Mouse (Mus musculus): ENCODE measurements around the gene Dpp4. TPM values are rescaled to one million over a fixed set of nuclear protein-coding genes. Genes with fewer than 3 reads are reported as not detected.

Dpp4 gene
- total and polyA plus RNA-seq, 2 experiments from 2014 or later, result 2.2 to 5.4 TPM

- Histone ChIP-seq H3K9me3 (ENCODE audit: low read length) (no peaks in the 10 kb centered on the region), H3K4me3 (ENCODE audit: low read depth, low read length) (no peak overlapping the region), H3K9ac (replicated peaks; ENCODE audit: low read length, poor library complexity, severe bottlenecking) (no peak overlapping the region), H3K4me1 (ENCODE audit: insufficient read depth, low read length) (no peaks in the 10 kb centered on the region), H3K36me3 (ENCODE audit: insufficient read depth, low read length) (no peaks in the 10 kb centered on the region), H3K27ac (ENCODE audit: low read depth, low read length) (no peak overlapping the region), H3K27me3 (ENCODE audit: insufficient read depth, low read length) (no peaks in the 10 kb centered on the region), H3K4me2 (ENCODE audit: low read depth, low read length, poor library complexity, severe bottlenecking) (no peak overlapping the region)
- WGBS, result 83% methylated on average over 6 of the region's 6 CpGs
- ATAC-seq (ENCODE audit: low FRiP score) (no peak), DNase-seq (ENCODE audit: low spot score) (no peak)
- no peak for TF ChIP-seq CTCF (IDR thresholded peaks at IDR 0.05)
Observed at GRCm38 (mm10) chr2:62381756-62382155, 30.3 kb downstream of the Dpp4 start.

GRCm38 (mm10) chr2:62373692-62374091, 38.3 kb downstream of the Dpp4 start:
- ATAC-seq (ENCODE audit: low FRiP score) (no peak), DNase-seq (ENCODE audit: low spot score) (no peak)
- Histone ChIP-seq H3K9ac (replicated peaks; ENCODE audit: low read length, poor library complexity, severe bottlenecking) (no peak overlapping the region), H3K4me2 (ENCODE audit: low read depth, low read length, poor library complexity, severe bottlenecking) (no peak overlapping the region), H3K4me3 (ENCODE audit: low read depth, low read length) (no peak overlapping the region), H3K36me3 (ENCODE audit: insufficient read depth, low read length) (no peaks in the 10 kb centered on the region), H3K27ac (ENCODE audit: low read depth, low read length) (no peak overlapping the region), H3K27me3 (ENCODE audit: insufficient read depth, low read length) (no peaks in the 10 kb centered on the region), H3K9me3 (ENCODE audit: low read length) (no peaks in the 10 kb centered on the region), H3K4me1 (ENCODE audit: insufficient read depth, low read length) (no peaks in the 10 kb centered on the region)
- 73% methylated on average over 11 of the region's 11 CpGs for WGBS
- TF ChIP-seq CTCF (IDR thresholded peaks at IDR 0.05), result no peak

GRCm38 (mm10) chr2:62370048-62370447, 42.0 kb downstream of the Dpp4 start:
- DNase-seq (ENCODE audit: low spot score) (no peak), ATAC-seq (ENCODE audit: low FRiP score) (no peak)
- 70% methylated on average over 2 of the region's 2 CpGs for WGBS
- no peak for TF ChIP-seq CTCF (IDR thresholded peaks at IDR 0.05)
- no peaks in the 10 kb centered on the region for H3K27me3 ChIP-seq (ENCODE audit: insufficient read depth, low read length)
- no peaks in the 10 kb centered on the region for H3K9me3 ChIP-seq (ENCODE audit: low read length)
- no peak overlapping the region for H3K4me3 ChIP-seq (ENCODE audit: low read depth, low read length)
- no peaks in the 10 kb centered on the region for H3K36me3 ChIP-seq (ENCODE audit: insufficient read depth, low read length)
- no peak overlapping the region for H3K9ac ChIP-seq (replicated peaks; ENCODE audit: low read length, poor library complexity, severe bottlenecking)
- no peaks in the 10 kb centered on the region for H3K4me1 ChIP-seq (ENCODE audit: insufficient read depth, low read length)
- no peak overlapping the region for H3K27ac ChIP-seq (ENCODE audit: low read depth, low read length)
- H3K4me2 ChIP-seq (ENCODE audit: low read depth, low read length, poor library complexity, severe bottlenecking), result no peak overlapping the region

- TF ChIP-seq CTCF (IDR thresholded peaks at IDR 0.05), result no peak
- Histone ChIP-seq H3K9me3 (ENCODE audit: low read length) (no peaks in the 10 kb centered on the region), H3K27ac (ENCODE audit: low read depth, low read length) (no peak overlapping the region), H3K4me1 (ENCODE audit: insufficient read depth, low read length) (no peaks in the 10 kb centered on the region), H3K4me2 (ENCODE audit: low read depth, low read length, poor library complexity, severe bottlenecking) (no peak overlapping the region), H3K36me3 (ENCODE audit: insufficient read depth, low read length) (no peaks in the 10 kb centered on the region), H3K9ac (replicated peaks; ENCODE audit: low read length, poor library complexity, severe bottlenecking) (no peak overlapping the region), H3K27me3 (ENCODE audit: insufficient read depth, low read length) (no peaks in the 10 kb centered on the region), H3K4me3 (ENCODE audit: low read depth, low read length) (no peak overlapping the region)
- 92% methylated on average over 5 of the region's 5 CpGs for WGBS
- ATAC-seq (ENCODE audit: low FRiP score), result no peak
- DNase-seq (ENCODE audit: low spot score), result no peak
Observed at GRCm38 (mm10) chr2:62368349-62369053, 43.5 kb downstream of the Dpp4 start.

DNA sequence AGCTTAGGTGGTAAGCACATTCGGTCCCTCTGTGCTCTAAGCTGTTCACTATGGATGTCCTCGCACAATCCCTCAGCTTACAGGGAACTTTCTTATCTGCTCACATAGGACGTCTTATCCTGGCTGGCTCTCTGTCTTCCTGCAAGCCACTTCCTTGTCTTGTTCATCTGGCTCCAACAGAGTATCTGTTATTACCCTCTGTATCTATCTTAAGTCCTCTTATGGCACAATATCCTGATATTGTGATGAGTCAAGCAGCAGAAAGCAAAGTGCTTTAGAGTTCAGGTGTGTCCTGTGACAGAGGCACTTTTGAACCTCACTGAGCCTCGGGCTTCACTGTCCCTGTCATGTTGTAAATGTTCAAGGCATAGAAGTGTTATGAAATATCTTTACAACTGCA, 48.4 kb downstream of the Dpp4 start:
- no peaks in the 10 kb centered on the region for H3K36me3 ChIP-seq (ENCODE audit: insufficient read depth, low read length)
- TF ChIP-seq CTCF (IDR thresholded peaks at IDR 0.05), result no peak
- H3K9me3 ChIP-seq (ENCODE audit: low read length), result no peaks in the 10 kb centered on the region
- 85% methylated on average over 4 of the region's 4 CpGs for WGBS
- no peak overlapping the region for H3K9ac ChIP-seq (replicated peaks; ENCODE audit: low read length, poor library complexity, severe bottlenecking)
- H3K4me1 ChIP-seq (ENCODE audit: insufficient read depth, low read length), result no peaks in the 10 kb centered on the region
- H3K4me3 ChIP-seq (ENCODE audit: low read depth, low read length), result no peak overlapping the region
- no peaks in the 10 kb centered on the region for H3K27me3 ChIP-seq (ENCODE audit: insufficient read depth, low read length)
- ATAC-seq (ENCODE audit: low FRiP score) (no peak), DNase-seq (ENCODE audit: low spot score) (no peak)
- no peak overlapping the region for H3K4me2 ChIP-seq (ENCODE audit: low read depth, low read length, poor library complexity, severe bottlenecking)
- H3K27ac ChIP-seq (ENCODE audit: low read depth, low read length), result no peak overlapping the region

- no peaks in the 10 kb centered on the region for H3K36me3 ChIP-seq (ENCODE audit: insufficient read depth, low read length)
- H3K9me3 ChIP-seq (ENCODE audit: low read length), result no peaks in the 10 kb centered on the region
- 88% methylated on average over 9 of the region's 9 CpGs for WGBS
- no peak for TF ChIP-seq CTCF (IDR thresholded peaks at IDR 0.05)
- no peak overlapping the region for H3K4me2 ChIP-seq (ENCODE audit: low read depth, low read length, poor library complexity, severe bottlenecking)
- no peaks in the 10 kb centered on the region for H3K27me3 ChIP-seq (ENCODE audit: insufficient read depth, low read length)
- DNase-seq (ENCODE audit: low spot score) (no peak), ATAC-seq (ENCODE audit: low FRiP score) (no peak)
- no peaks in the 10 kb centered on the region for H3K4me1 ChIP-seq (ENCODE audit: insufficient read depth, low read length)
- no peak overlapping the region for H3K9ac ChIP-seq (replicated peaks; ENCODE audit: low read length, poor library complexity, severe bottlenecking)
- no peak overlapping the region for H3K4me3 ChIP-seq (ENCODE audit: low read depth, low read length)
- H3K27ac ChIP-seq (ENCODE audit: low read depth, low read length), result no peak overlapping the region
Observed at GRCm38 (mm10) chr2:62362211-62362610, 49.8 kb downstream of the Dpp4 start.
